Mouse (Mus musculus): ENCODE results near the gene Pld2.
A peak's percentile ranks its signal among the peaks of the same experiment; 100 is the strongest.
"Not testable (repeated sequence)": the region's sequence is repeated elsewhere in the genome, so short reads cannot be mapped to it uniquely, and the experiment has no call there.

Gene Pld2

DNA sequence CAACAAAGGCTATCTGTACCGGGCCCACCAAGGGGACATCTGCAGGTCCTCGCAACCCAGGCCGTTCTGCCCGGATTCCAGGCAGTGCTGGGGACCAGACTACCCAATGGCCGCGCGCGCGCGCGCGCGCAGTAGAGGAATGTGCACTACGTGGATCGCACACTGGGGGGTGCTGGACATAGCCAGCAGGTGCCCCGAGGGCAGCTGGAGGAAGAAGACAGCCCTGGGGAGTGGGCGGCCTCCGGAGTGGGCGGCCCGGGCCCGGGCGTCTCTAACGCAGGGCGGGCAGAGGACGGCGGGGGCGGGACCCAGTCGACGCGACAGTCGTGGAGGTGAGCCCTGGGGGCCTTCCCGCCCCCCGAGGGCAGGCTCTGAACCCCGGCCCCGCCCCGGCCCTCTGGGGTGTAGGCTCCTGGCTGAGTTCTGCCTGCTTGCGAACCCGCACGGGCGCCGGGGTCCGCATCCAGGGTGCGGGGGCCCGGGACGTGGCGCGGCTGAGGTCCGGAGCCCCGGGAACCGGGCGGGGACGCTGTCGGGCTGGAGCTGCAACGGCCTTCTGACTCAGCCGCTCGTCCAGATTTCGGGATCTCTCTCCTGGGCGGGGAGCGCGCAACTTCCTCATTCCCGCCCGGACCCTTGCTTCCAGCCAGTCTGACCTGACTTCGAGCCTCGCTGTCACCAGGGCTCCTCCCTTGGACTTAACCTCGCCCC is at the start of gene Pld2:
TSS of gene Pld2 (plus strand) at position 188 of the 711 bp plus-strand sequence.
- peak; percentile 68 to 78 for DNase-seq

DNA sequence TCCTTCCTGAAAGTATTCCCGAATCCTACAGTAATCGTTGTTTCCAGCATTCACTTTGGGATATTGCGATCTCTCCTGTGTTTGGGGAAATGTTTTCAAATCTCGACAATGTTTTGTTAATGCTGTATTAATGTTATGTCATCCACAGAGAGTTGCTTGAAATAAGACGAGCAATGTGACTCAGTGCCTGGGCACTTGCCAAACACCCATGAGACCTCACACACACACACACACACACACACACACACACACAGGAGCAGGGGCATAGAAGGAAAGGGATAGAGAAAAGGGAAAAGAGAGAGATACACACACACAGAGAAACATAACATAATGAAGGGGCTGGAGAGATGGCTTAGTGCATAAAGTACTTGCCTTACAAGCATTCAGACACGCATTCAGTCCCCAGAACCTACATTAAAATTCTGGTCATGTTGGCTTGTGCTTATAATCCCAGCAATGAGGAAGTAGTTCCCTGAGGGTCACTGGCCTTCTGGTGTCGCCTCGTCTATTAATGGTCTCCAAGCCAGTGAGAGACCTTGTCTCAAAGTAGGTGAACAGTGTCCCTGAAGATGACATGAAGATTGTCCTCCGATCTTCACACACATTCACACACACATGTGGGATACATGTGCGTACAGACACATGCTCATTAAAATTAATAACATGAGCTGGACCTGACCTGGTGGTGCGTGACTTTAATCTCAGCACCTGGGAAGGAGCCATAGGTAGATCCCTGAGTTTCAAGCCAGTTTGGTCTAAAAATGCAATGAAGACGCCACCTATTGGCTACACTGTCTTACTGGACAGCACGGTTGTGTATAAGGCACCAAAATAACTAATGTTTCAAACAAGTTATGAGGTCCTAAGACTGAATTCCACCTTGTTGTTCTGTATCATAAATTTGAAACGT is 40.0 kb upstream of the Pld2 start:
- DNase-seq = peak; percentile 32 to 34

GRCm38 (mm10) chr11:70500476-70500812 is 39.4 kb upstream of the Pld2 start:
- DNase-seq = no peak

- DNase-seq = no peak
These were observed 37.8 kb upstream of the Pld2 start for GRCm38 (mm10) chr11:70502018-70502417.

DNA sequence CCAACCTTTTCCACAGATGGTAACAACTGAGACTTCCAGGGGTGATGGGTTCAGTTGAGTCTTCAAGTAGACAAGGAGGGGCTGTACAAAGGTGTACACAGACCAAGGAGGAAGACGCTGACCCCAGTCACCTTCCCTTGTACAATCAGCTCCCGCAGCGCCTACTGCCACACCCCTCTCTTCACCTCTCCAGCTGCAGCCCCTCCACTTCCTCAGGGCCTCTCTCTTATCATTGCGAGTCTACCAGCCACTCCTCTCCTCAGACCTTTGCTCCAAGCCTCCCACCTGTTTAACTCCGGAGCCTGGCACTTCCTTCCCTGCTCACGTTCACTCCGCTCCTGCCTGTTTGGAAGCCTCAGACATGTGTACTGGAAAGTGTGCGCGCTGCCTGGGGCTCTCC is 34.9 kb upstream of the Pld2 start, which contains the start of gene Tm4sf5:
TSS of gene Tm4sf5 (plus strand) at position 275 of the 400 bp plus-strand sequence.
- DNase-seq = no peak

DNA sequence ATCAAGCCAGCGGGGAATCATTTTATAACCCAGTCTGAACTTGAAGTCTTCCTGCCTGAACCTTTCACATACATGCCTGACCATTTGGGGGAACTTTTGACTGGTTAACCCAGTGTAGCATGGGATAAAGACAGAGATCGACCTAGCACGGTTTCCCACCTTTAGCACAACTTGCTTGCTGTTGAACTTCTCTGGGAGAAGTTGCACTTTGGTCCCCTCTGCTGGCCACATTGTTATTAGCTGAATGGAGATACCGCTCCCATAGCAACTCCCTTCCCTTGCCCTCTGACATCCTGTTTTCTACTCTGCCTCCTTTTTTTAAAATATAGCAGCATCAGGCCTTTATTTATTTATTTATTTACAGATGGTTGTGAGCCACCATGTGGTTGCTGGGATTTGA is 33.5 kb upstream of the Pld2 start:
- DNase-seq = peak; percentile 74 to 81

DNA sequence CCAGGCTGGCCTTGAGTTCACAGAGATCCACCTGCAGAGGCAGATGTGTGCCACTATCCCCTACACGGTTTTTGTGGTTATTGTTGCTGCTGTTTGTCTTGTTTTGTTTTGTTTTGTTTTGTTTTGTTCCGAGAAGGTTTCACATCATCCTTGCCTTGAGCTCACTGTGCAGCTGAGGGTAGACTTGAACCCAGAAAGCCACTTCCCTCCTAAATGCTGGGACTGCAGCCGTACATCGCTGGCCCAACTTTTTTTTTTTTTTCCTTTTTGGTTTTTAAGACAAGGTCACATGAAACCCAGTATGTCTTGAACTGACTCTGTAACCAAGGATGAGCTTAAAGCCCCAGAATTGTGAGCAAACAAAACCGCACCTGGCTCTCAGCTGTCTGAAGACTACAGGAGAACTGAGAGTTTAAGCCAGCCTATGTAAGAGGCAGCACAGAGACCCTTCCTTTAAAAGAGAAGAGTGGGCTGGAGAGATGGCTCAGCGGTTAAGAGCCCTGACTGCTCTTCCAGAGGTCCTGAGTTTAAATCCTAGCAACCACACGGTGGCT is 32.8 kb upstream of the Pld2 start:
- no peak for DNase-seq

DNA sequence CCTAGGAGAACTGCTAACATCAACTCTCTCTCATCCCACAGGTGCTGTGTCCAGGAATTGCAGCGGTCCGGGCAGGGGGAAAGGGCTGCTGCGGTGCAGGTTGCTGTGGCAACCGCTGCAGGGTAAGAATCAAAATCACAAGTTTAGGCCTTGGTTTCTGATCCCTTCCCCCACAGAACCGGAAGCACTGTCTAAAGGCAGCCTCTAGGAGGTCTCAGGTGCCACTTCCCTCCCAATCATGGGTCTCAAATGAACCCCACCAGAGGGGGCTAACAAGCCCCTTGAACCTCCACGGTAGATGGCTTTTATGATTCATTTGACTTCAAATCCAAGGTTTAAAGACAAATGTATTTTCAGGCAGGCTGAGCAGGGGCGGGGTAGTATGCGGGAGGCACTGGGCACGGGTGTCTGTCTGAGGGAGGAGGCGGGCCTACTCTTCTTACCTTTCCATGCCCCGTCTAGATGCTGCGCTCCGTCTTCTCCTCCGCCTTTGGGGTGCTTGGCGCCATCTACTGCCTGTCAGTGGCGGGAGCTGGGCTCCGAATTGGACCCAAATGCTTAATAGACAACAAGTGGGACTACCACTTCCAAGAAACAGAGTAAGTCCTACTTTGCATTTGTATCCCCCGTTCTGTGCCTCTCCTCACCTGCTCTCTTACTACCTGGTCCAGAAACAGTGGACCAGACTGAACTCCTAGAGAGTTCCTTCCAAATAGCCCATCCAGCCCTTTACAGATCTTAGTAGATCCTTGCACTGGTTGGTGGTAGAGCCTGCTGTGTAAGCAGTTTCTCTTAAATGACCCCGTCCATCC is 29.9 kb upstream of the Pld2 start:
- DNase-seq = peak; percentile 64 to 73

DNA sequence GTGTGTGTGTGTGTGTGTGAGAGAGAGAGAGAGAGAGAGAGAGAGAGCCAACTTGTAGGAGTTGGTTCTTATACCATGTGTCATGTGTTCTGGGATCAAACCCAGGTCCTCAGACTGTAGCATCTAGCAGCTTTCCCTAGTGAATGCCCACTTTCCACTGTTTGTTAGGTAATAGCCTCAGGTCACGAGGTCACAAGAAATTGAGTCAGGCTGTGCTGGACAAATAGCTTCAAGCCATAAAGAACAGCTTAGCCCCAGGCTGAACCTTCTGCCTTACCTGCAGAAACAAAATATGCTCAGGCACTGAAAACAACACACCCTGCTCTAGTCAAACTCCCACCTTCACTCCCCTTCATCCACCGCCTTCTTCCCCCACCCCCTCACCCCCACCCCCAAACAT is 28.6 kb upstream of the Pld2 start:
- DNase-seq = no peak

DNA sequence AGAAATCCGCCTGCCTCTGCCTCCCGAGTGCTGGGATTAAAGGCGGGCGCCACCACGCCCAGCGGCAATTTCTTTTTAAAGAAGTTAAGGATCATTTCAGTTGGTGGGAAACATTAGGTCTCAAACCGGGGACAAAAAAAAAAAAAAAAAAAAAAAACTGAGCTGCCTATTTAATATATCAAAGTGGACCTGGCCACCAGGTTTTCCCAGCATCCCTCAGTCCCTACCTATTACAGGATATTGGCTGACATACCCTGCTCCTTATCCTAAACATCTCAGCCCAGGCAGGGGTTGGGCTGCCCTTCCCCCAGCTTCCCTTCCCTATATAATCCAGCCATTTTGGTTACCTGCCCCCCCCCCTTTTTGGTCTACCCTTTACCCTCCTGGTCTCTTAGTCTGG is 28.0 kb upstream of the Pld2 start:
- no peak for DNase-seq

- DNase-seq = no peak
These were observed 27.0 kb upstream of the Pld2 start for GRCm38 (mm10) chr11:70512709-70513342.

DNA sequence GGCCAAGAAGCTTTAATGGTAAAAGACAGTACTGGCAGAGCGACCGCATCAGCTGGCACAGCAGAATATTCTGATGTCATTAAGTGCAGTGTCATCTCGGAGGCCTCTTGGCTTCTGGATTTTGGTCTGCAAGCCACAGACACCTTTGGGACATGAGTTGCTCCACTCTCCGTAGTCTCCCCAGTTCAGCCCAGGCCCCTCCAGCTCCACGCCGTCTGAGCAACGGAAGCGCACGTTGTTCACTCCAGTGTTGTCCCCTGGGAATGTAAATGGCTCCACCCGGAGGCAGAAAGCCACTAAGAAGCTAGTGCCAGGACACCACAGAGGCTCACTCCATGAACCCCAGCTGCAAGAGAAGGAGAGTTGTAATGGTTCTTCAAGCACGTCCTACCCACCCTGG is 26.3 kb upstream of the Pld2 start:
- no peak for DNase-seq

DNA sequence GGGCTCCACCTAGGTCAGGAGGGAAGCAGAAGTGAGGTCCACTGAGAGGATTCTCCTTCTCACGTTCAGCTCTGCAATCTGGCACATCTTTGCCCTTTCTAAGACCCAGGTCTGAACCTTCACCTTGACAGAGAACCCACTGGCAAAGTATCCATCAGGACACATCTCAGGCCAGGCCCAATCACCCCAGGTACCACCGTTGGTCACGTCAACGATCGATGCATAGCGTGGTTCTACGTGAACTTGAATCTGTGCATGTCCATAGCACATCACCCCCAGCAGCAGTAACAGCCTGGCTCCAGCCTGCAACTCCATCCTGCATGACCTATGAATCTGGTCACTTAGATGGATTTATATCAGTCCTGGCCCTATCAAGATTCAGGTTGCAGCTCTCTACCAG is 25.6 kb upstream of the Pld2 start, which contains the start of gene Vmo1:
TSS of gene Vmo1 (minus strand) at position 329 of the 400 bp plus-strand sequence.
- no peak for DNase-seq

DNA sequence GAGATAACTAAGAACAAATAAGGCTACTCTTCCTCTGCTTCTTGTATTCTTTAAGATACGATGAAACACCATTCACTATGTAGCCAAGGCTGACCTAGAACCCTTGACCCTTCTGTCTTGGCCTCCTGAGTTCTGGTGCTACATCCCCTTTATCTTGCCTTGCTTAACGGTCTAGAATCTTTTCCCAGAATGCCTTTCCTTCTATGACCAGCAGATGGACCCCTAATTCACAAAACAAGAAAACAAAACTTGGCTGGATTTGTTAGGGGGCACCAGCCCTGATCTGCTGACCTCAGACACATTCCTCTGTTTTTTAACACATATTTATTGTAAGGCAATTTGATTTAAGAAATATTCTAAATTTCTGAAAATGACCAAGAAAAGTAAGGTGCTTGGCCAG is 23.5 kb upstream of the Pld2 start:
- DNase-seq = peak; percentile 58 to 63

- no peak for DNase-seq
These were observed 21.4 kb upstream of the Pld2 start for GRCm38 (mm10) chr11:70518436-70518835.

GRCm38 (mm10) chr11:70518923-70519322 is 20.9 kb upstream of the Pld2 start, which contains the start of gene Gltpd2:
Gene Gltpd2, plus strand, starts transcription at chr11:70519196.
- no peak for DNase-seq

GRCm38 (mm10) chr11:70520178-70520769 is 19.6 kb upstream of the Pld2 start:
- peak; percentile 52 to 59 for DNase-seq

- DNase-seq = not testable (repeated sequence)
These were observed 16.4 kb upstream of the Pld2 start for GRCm38 (mm10) chr11:70523306-70523989.

DNA sequence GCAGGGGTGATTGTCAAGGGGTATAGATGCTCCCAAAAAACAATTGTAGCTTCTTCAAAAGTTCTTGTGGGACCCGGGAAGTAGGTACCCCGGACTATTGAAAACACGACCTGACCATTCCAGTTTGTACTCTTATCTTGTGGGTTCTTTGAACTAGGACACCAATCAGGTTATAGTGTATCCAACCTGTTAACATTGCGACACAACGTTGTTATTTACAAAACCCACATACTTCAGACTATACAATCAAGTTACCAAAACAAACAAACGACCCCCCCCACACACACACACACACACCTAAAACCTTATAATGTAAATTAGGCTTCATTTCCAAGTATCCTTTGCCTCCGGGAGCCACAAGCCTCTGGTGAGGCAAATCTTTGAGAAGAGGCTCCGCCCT is 15.1 kb upstream of the Pld2 start:
- DNase-seq = no peak

DNA sequence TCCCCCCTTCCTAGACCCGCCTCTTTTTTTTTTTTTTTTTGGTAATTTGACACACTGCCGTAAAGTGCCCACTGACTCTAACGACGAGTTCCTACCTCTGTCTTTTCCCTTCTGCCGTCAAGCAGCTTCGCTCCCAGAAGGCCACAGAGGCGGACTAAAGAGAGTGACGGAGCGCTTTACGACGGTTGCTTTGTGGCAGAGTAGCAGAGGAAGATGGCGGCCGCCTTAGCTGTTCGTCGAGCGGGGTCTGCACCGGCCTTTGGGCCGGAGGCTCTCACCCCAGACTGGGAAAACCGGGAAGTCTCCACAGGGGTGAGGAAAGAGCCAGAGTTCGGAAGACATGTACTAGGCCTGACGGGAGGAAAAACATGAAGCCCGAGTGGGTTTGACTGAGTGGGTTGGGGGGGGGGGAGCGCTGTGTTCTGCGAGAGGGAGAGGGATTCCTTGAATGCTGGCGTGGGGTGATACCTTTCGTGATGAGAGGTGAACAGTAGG is 14.6 kb upstream of the Pld2 start, which contains the start of gene Psmb6:
TSS of gene Psmb6 (plus strand) at position 184 of the 495 bp plus-strand sequence.
- peak; percentile 90 to 92 for DNase-seq

GRCm38 (mm10) chr11:70525726-70526125 is 14.1 kb upstream of the Pld2 start:
- no peak for DNase-seq
